ENCODE assay signal across 10 mouse cellular contexts in genomic region chr2:34065090-34065489, GRCm38 (mm10).
DNase-seq lines count a peak whose midpoint lies in the region; ATAC-seq and TF ChIP-seq lines count a peak whose summit lies in the region.
"Had no signal": no experiment of that assay in that cellular context is flagged by ENCODE, and none has a peak within 500 bp of the region (broad histone marks: within the 10 kb centered on the region; RNA-seq: fewer than 3 reads in every experiment).

No protein-coding gene starts in this region.

- ATAC-seq in lung, embryonic 14.5 days (ENCODE audit: insufficient read depth): no peak
- 0 out of 2 replicates have a peak, but pooled peaks have one; percentile 5 for ATAC-seq in forebrain, embryonic 15.5 days (replicated peaks)
- ATAC-seq: inflammation-experienced regulatory T-cells, adult 6 months had no signal

- DNase-seq in lung, embryonic 14.5 days: peak; percentile 86
- DNase-seq in lung, adult 18-20 months: no peak
- peak; percentile 46 for DNase-seq in adrenal gland, postnatal 25 days
- peak; percentile 51 for DNase-seq in thymus, adult 2 months
- DNase-seq in gastrocnemius, postnatal 14 days: no peak
- DNase-seq in urinary bladder, postnatal 4 days (ENCODE audit: low spot score in 2 of 2): no peak
- DNase-seq: cerebellum, postnatal 14 days had no signal

- no peaks in the 10 kb centered on the region for H3K4me1 ChIP-seq in lung, embryonic 14.5 days (ENCODE audit: insufficient read depth)
- H3K4me1 ChIP-seq in forebrain, embryonic 15.5 days: 0 out of 2 replicates have a peak, but pooled peaks cover 4% of the 10 kb centered on the region
- no peaks in the 10 kb centered on the region for H3K4me1 ChIP-seq in thymus, adult 2 months (replicated peaks; ENCODE audit: control insufficient read depth, insufficient read depth, low read length)

- no peak overlapping the region for H3K4me2 ChIP-seq in lung, embryonic 14.5 days
- H3K4me2 ChIP-seq in forebrain, embryonic 15.5 days (replicated peaks): no peak overlapping the region
- H3K4me2 ChIP-seq: neural tube, embryonic 13.5 days had no signal

- H3K9ac ChIP-seq in lung, embryonic 14.5 days: no peak overlapping the region
- H3K9ac ChIP-seq in forebrain, embryonic 15.5 days (replicated peaks): no peak overlapping the region
- H3K9ac ChIP-seq: neural tube, embryonic 13.5 days had no signal

- no peaks in the 10 kb centered on the region for H3K36me3 ChIP-seq in lung, embryonic 14.5 days (ENCODE audit: insufficient read depth)
- no peaks in the 10 kb centered on the region for H3K36me3 ChIP-seq in forebrain, embryonic 15.5 days
- H3K36me3 ChIP-seq in thymus, adult 2 months (ENCODE audit: control insufficient read depth, insufficient read depth, low read length): no peaks in the 10 kb centered on the region
- H3K36me3 ChIP-seq: neural tube, embryonic 13.5 days had no signal

- no peak overlapping the region for H3K4me3 ChIP-seq in lung, embryonic 14.5 days (ENCODE audit: low read depth, low read length)
- H3K4me3 ChIP-seq in forebrain, embryonic 15.5 days: no peak overlapping the region
- H3K4me3 ChIP-seq in thymus, adult 2 months (ENCODE audit: control insufficient read depth, insufficient read depth, low read length): no peak overlapping the region
- H3K4me3 ChIP-seq: neural tube, embryonic 13.5 days had no signal

- H3K27ac ChIP-seq in lung, embryonic 14.5 days (ENCODE audit: low read depth): no peak overlapping the region
- H3K27ac ChIP-seq in forebrain, embryonic 15.5 days (replicated peaks): peak overlapping the region; percentile 66
- H3K27ac ChIP-seq in thymus, adult 2 months (ENCODE audit: control insufficient read depth, insufficient read depth, low read length): no peak overlapping the region
- H3K27ac ChIP-seq: neural tube, embryonic 13.5 days had no signal

- TF ChIP-seq CTCF in lung, embryonic 14.5 days (IDR thresholded peaks at IDR 0.05; ENCODE audit: low read depth): no peak
- TF ChIP-seq CTCF in thymus, adult 2 months (IDR thresholded peaks at IDR 0.05; ENCODE audit: borderline replicate concordance, control insufficient read depth, extremely low read depth, insufficient read depth, low read length, poor library complexity): no peak

- 34% methylated on average over 10 of the region's 10 CpGs for WGBS in lung, embryonic 14.5 days
- WGBS in forebrain, embryonic 15.5 days: 47% methylated on average over 10 of the region's 10 CpGs
- 43% methylated on average over 10 of the region's 10 CpGs for WGBS in thymus, adult 2 months

- TF ChIP-seq POLR2A in thymus, adult 2 months (IDR thresholded peaks at IDR 0.05; ENCODE audit: control insufficient read depth, extremely low read depth, insufficient read depth, low read length, poor library complexity): no peak

- intact Hi-C loops in gastrocnemius, postnatal 14 days (cut with DNase I; ENCODE audit: low total_unique reads): no loop called here

- no peaks in the 10 kb centered on the region for H3K9me3 ChIP-seq in lung, embryonic 14.5 days (ENCODE audit: low read depth, low read length)
- H3K9me3 ChIP-seq in forebrain, embryonic 15.5 days: no peaks in the 10 kb centered on the region
- H3K9me3 ChIP-seq: neural tube, embryonic 13.5 days had no signal

- no peaks in the 10 kb centered on the region for H3K27me3 ChIP-seq in lung, embryonic 14.5 days (ENCODE audit: insufficient read depth, low read length)
- H3K27me3 ChIP-seq in forebrain, embryonic 15.5 days: no peaks in the 10 kb centered on the region
- no peaks in the 10 kb centered on the region for H3K27me3 ChIP-seq in thymus, adult 2 months (ENCODE audit: control insufficient read depth, insufficient read depth, low read length)
- H3K27me3 ChIP-seq: neural tube, embryonic 13.5 days had no signal

Comparison
In these comparisons a context has a peak if more than half of its experiments do, and no peak if none do; other contexts are left out.
1. DNase-seq: peak in lung, embryonic 14.5 days (single experiment), adrenal gland, postnatal 25 days (single experiment) and thymus, adult 2 months (single experiment); none in lung, adult 18-20 months (0 of 2), gastrocnemius, postnatal 14 days (single experiment) and urinary bladder, postnatal 4 days (0 of 2).